15 mouse cellular contexts compared by ENCODE assay signal in the genomic region with DNA sequence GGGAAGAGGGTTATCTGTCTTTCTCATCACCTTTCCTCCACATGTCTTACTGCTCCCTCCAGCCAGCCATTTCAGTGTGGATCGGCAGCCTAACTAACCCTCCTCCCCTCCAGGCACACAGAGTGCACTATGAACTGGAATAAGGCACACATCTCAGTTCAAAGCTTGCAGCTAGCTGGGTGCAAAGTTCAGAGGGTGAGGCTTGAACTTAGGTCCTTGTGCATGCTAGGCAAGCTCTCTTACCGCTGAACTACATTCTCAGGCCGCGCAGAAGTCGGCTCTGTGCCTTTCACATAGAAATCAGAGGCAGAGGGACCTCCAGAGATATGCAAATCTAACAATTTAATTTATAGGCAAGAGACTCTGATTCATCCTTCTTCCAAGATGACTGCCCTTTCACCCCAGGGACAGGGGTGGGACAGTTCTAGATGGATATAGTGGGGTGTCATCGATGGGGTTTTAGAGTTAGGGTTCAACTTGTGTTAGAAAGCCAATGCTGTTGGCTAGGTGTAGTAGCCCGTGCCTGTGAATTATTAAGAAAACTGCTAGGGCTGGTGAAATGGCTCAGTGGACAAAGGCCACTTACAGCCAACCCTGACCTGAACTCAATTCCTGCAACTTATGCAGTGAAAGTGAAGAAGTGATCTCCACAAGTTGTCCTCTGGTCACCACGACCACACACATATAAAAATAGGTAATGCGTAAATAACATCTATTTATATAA. TPM values are rescaled to one million over a fixed set of nuclear protein-coding genes. Genes with fewer than 3 reads are reported as not detected.
DNase-seq lines count a peak whose midpoint lies in the region; ATAC-seq and TF ChIP-seq lines count a peak whose summit lies in the region.
"Had no signal": no experiment of that assay in that cellular context is flagged by ENCODE, and none has a peak within 500 bp of the region (broad histone marks: within the 10 kb centered on the region; RNA-seq: fewer than 3 reads in every experiment).

No protein-coding gene starts in this region.

- H3K27me3 ChIP-seq in intestine, postnatal 0 days (replicated peaks; ENCODE audit: control insufficient read depth, insufficient read depth, low read length): no peaks in the 10 kb centered on the region
- H3K27me3 ChIP-seq in liver, embryonic 15.5 days: no peaks in the 10 kb centered on the region
- H3K27me3 ChIP-seq: hindbrain, embryonic 12.5 days had no signal

- H3K9ac ChIP-seq in intestine, postnatal 0 days (ENCODE audit: low read depth, low read length): no peak overlapping the region
- peak overlapping the region; percentile 36 for H3K9ac ChIP-seq in liver, embryonic 15.5 days
- H3K9ac ChIP-seq: hindbrain, embryonic 12.5 days had no signal

- WGBS in intestine, postnatal 0 days: 49% methylated on average over 9 of the region's 9 CpGs
- WGBS in liver, embryonic 15.5 days (ENCODE audit: insufficient replicate concordance): 68% methylated on average over 9 of the region's 9 CpGs

- intact Hi-C loops in left cerebral cortex, postnatal 36 days (cut with DNase I): no loop called here

- no peak overlapping the region for H3K4me3 ChIP-seq in intestine, postnatal 0 days (ENCODE audit: low read depth, low read length)
- H3K4me3 ChIP-seq in liver, embryonic 15.5 days (replicated peaks): no peak overlapping the region
- H3K4me3 ChIP-seq: hindbrain, embryonic 12.5 days; layer of hippocampus, adult 2 months; left cerebral cortex, adult 2 months had no signal

- no peaks in the 10 kb centered on the region for H3K9me3 ChIP-seq in intestine, postnatal 0 days (ENCODE audit: control insufficient read depth)
- H3K9me3 ChIP-seq in liver, embryonic 15.5 days (replicated peaks): no peaks in the 10 kb centered on the region
- H3K9me3 ChIP-seq: hindbrain, embryonic 12.5 days had no signal

- no peaks in the 10 kb centered on the region for H3K36me3 ChIP-seq in intestine, postnatal 0 days (ENCODE audit: control insufficient read depth, insufficient read depth)
- H3K36me3 ChIP-seq in liver, embryonic 15.5 days (replicated peaks): no peaks in the 10 kb centered on the region
- H3K36me3 ChIP-seq: hindbrain, embryonic 12.5 days had no signal

- H3K27ac ChIP-seq in intestine, postnatal 0 days (ENCODE audit: low read depth, low read length): peak overlapping the region; percentile 66
- peak overlapping the region; percentile 96 for H3K27ac ChIP-seq in liver, embryonic 15.5 days (replicated peaks)
- H3K27ac ChIP-seq: hindbrain, embryonic 12.5 days; layer of hippocampus, adult 2 months; left cerebral cortex, adult 2 months had no signal

- peak overlapping the region; percentile 22; the same call in 1 of the 2 replicates for H3K4me2 ChIP-seq in intestine, postnatal 0 days (replicated peaks; ENCODE audit: low read depth)
- H3K4me2 ChIP-seq in liver, embryonic 15.5 days: peak overlapping the region; percentile 49
- H3K4me2 ChIP-seq: hindbrain, embryonic 12.5 days had no signal

- TF ChIP-seq CTCF in intestine, postnatal 0 days (IDR thresholded peaks at IDR 0.05; ENCODE audit: low read depth): no peak

- ATAC-seq in erythroblast, adult 5-6 weeks (replicated peaks; ENCODE audit: low FRiP score, poor library complexity, severe bottlenecking): peak; percentile 45
- ATAC-seq in intestine, postnatal 0 days: peak; percentile 98
- peak; percentile 52 for ATAC-seq in liver, embryonic 15.5 days (ENCODE audit: insufficient read depth)

- H3K4me1 ChIP-seq in intestine, postnatal 0 days (replicated peaks; ENCODE audit: control insufficient read depth, insufficient read depth, low read length): 0 out of 2 replicates have a peak, but pooled peaks cover 5% of the 10 kb centered on the region
- peaks cover 80% of the 10 kb centered on the region for H3K4me1 ChIP-seq in liver, embryonic 15.5 days (replicated peaks)
- H3K4me1 ChIP-seq: hindbrain, embryonic 12.5 days had no signal

- DNase-seq in kidney, postnatal 25 days: peak; percentile 70 to 85
- no peak for DNase-seq in adrenal gland, postnatal 36 days
- no peak for DNase-seq in cerebellum, adult 9-11 months
- no peak for DNase-seq in c-Kit-positive CD71-positive TER-119-positive erythroid progenitor cells, embryonic 14.5 days (ENCODE audit: low spot score)
- no peak for DNase-seq in left cerebral cortex, postnatal 36 days (ENCODE audit: low spot score in 2 of 2)
- DNase-seq: cerebellum, adult 8-10 months; lung, postnatal 4 days; midbrain, embryonic 14.5 days; spleen, adult 18-20 months had no signal

RNA-seq across cellular contexts. Expression of a gene that starts 16.9 kb away (rescaled TPM):
- total RNA-seq in erythroblast, adult 5-6 weeks (2015; ENCODE audit: low replicate concordance): 96.8 and 109 TPM in 2 replicates
- total RNA-seq in erythroblast, adult 5-6 weeks (2017; ENCODE audit: low replicate concordance): 201 and 217 TPM in 2 replicates
- 36.3 and 44.7 TPM in 2 replicates for polyA plus RNA-seq in intestine, postnatal 0 days (2015; fragmentation: Nextera tagmentation; extraction: Ambion mirVana)
- polyA plus RNA-seq in liver, embryonic 15.5 days (2015; fragmentation: Nextera tagmentation; extraction: Ambion mirVana): 32.4 and 34.2 TPM in 2 replicates
- 10 to 100 TPM; 46.1 to 46.7 TPM for total RNA-seq in adrenal gland, postnatal 36 days (2021)
- 10 to 100 TPM; 50.0 to 53.9 TPM for total RNA-seq in left cerebral cortex, postnatal 36 days (2021)

RNA-seq across cellular contexts. Expression of a gene that starts 17.2 kb away (rescaled TPM):
- total RNA-seq in erythroblast, adult 5-6 weeks (2015; ENCODE audit: low replicate concordance): 200 and 219 TPM in 2 replicates
- 299 and 336 TPM in 2 replicates for total RNA-seq in erythroblast, adult 5-6 weeks (2017; ENCODE audit: low replicate concordance)
- 27.0 and 29.1 TPM in 2 replicates for polyA plus RNA-seq in intestine, postnatal 0 days (2015; fragmentation: Nextera tagmentation; extraction: Ambion mirVana)
- 75.9 and 82.7 TPM in 2 replicates for polyA plus RNA-seq in liver, embryonic 15.5 days (2015; fragmentation: Nextera tagmentation; extraction: Ambion mirVana)
- total RNA-seq in adrenal gland, postnatal 36 days (2021): 10 to 100 TPM; 53.3 to 60.1 TPM
- total RNA-seq in left cerebral cortex, postnatal 36 days (2021): 10 to 100 TPM; 41.9 to 43.5 TPM

RNA-seq across cellular contexts. Expression of a gene that starts 56.9 kb away (rescaled TPM):
- 23.2 and 26.1 TPM in 2 replicates for total RNA-seq in erythroblast, adult 5-6 weeks (2015; ENCODE audit: low replicate concordance)
- total RNA-seq in erythroblast, adult 5-6 weeks (2017; ENCODE audit: low replicate concordance): 14.7 and 46.3 TPM in 2 replicates
- polyA plus RNA-seq in intestine, postnatal 0 days (2015; fragmentation: Nextera tagmentation; extraction: Ambion mirVana): 15.3 and 17.7 TPM in 2 replicates
- 22.9 and 25.0 TPM in 2 replicates for polyA plus RNA-seq in liver, embryonic 15.5 days (2015; fragmentation: Nextera tagmentation; extraction: Ambion mirVana)
- 10 to 100 TPM; 32.8 to 43.9 TPM for total RNA-seq in adrenal gland, postnatal 36 days (2021)
- total RNA-seq in left cerebral cortex, postnatal 36 days (2021): 10 to 100 TPM; 36.9 to 43.3 TPM

Comparison
In these comparisons a context has a peak if more than half of its experiments do, and no peak if none do; other contexts are left out.
1. ATAC-seq: peak in every context shown above with its lines; median percentile 98 in intestine, postnatal 0 days; 52 in liver, embryonic 15.5 days; 45 in erythroblast, adult 5-6 weeks.
2. DNase-seq: peak in kidney, postnatal 25 days (2 of 2); none in adrenal gland, postnatal 36 days (0 of 2), cerebellum, adult 9-11 months (single experiment), c-Kit-positive CD71-positive TER-119-positive erythroid progenitor cells, embryonic 14.5 days (single experiment) and left cerebral cortex, postnatal 36 days (0 of 2).